Mouse (Mus musculus) megakaryocyte progenitor cell, adult 5-6 weeks (primary cell): ENCODE measurements at regions not wholly inside any gene's neighbourhood (a gene's known extent, or its start where the extent isn't known, plus 50 kb on each side); places are given as distances from the start of the nearest gene placed in this dataset.

Experiments
- ATAC-seq: replicated peaks from 2 replicates; pipeline ENCODE4 v1.8.0; 2016; ENCODE audit warnings: mild to moderate bottlenecking, moderate TSS enrichment, inconsistent platforms; ENCODE audit not compliant: poor library complexity

- peak; percentile 58 for ATAC-seq
Observed at GRCm38 (mm10) chr14:9389180-9389579, 723.1 kb upstream of the 4930452B06Rik start.
